Mouse (Mus musculus): Measurements from ENCODE around the gene Pafah1b2. TPM values are rescaled to one million over a fixed set of nuclear protein-coding genes. Genes with fewer than 3 reads are reported as not detected.
A peak's percentile ranks its signal among the peaks of the same experiment; 100 is the strongest.

Pafah1b2 gene
- polyA plus RNA-seq, 1 experiment from 2014 or later: 177 TPM

DNA sequence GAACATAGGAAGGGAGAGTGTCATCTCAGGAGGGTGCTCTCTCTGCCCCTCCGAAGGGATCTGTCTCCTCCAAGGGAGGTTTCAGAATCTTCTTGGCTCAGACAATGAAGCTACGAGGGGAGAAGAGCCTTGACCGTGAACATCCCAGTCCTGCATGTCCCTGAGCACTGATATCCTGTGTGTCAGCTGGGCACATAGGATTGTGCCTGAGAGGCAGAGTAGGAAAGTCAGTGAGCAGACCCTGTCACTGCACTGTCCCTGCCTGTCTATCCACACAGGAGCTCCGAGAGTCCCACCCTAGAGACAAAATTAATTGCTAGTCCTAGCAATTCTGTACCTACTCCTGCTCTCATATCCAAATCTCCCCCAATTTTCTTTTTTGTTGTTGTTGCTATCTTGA lies 60.4 kb downstream of the Pafah1b2 start:
- 93% methylated on average over 4 of the region's 4 CpGs for WGBS
- peaks cover 14% of the 10 kb centered on the region for H3K4me1 ChIP-seq (ENCODE audit: control insufficient read depth, insufficient read depth, low read length)

DNA sequence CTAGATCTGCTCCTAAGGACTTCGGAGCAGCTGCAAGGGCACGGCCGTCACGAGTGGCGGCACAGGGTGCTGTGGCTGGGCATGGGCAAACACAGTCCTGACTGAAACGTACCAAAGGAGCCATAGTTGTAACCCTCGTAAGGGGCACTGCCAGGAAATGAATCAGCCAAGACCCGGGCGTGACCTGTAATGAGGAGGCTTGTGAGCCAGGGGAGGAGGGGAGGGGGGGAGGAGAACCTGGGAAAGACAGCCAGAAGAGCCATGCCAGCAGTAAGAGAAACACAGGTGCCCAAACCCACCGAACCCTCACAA lies 65.7 kb downstream of the Pafah1b2 start:
- Histone ChIP-seq H3K27me3 (ENCODE audit: control insufficient read depth, insufficient read depth, low read length) (no peaks in the 10 kb centered on the region), H3K27ac (ENCODE audit: low read length) (no peak overlapping the region), H3K9me3 (ENCODE audit: control insufficient read depth, low read depth, low read length) (no peaks in the 10 kb centered on the region), H3K4me3 (ENCODE audit: low read depth, low read length) (no peak overlapping the region), H3K9ac (replicated peaks; ENCODE audit: low read depth, low read length) (no peak overlapping the region), H3K4me1 (ENCODE audit: control insufficient read depth, insufficient read depth, low read length) (no peaks in the 10 kb centered on the region), H3K36me3 (ENCODE audit: control insufficient read depth, insufficient read depth, low read length) (peaks cover 48% of the 10 kb centered on the region), H3K4me2 (replicated peaks; ENCODE audit: low read depth, low read length) (no peak overlapping the region)
- no peak for ATAC-seq (ENCODE audit: insufficient number of reproducible peaks, insufficient read depth, low FRiP score, low read depth)
- 83% methylated on average over 10 of the region's 10 CpGs for WGBS

More for the DNA sequence above, 60.4 kb downstream of the Pafah1b2 start:
- H3K9ac ChIP-seq (replicated peaks; ENCODE audit: low read depth, low read length): no peak overlapping the region
- H3K36me3 ChIP-seq (ENCODE audit: control insufficient read depth, insufficient read depth, low read length): peaks cover 20% of the 10 kb centered on the region
- H3K4me2 ChIP-seq (replicated peaks; ENCODE audit: low read depth, low read length): no peak overlapping the region
- H3K27ac ChIP-seq (ENCODE audit: low read length): no peak overlapping the region
- H3K4me3 ChIP-seq (ENCODE audit: low read depth, low read length): no peak overlapping the region
- ATAC-seq (ENCODE audit: insufficient number of reproducible peaks, insufficient read depth, low FRiP score, low read depth): no peak
- no peaks in the 10 kb centered on the region for H3K9me3 ChIP-seq (ENCODE audit: control insufficient read depth, low read depth, low read length)
- H3K27me3 ChIP-seq (ENCODE audit: control insufficient read depth, insufficient read depth, low read length): no peaks in the 10 kb centered on the region

DNA sequence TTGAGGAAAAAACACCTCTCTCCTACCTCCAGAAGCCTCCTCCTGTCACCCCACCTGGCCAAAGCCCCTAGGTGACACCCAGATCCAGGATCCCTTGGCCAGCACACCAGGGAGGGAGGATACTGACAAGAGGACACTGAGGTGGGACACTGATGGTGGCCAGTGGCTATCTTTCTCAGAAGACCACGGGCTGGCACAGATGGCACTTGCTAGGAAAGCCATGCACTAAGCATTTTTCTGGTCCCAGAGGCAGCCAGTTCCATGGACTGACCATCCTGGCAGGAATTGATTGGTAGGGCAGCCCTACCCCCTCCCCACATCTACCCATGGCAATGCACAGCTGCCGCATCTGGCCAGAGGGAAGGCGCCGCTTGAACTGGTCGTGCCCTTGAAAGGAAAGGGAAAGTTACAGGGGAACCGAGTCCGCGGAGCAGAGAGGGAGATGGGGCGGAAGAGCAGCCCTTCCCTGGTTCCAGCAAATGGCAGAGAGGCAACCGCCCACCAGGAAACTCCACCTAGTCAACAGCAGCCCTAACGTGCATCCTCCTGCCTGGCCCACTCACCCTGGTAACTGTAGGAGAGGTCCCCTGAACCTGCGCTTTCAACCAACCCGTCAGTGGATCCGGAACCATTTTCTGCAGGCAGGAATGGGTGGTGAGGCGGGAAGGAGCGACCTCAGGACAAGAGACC lies 66.2 kb downstream of the Pafah1b2 start:
- 87% methylated on average over 16 of the region's 16 CpGs for WGBS
- Histone ChIP-seq H3K4me3 (ENCODE audit: low read depth, low read length) (no peak overlapping the region), H3K4me1 (ENCODE audit: control insufficient read depth, insufficient read depth, low read length) (no peaks in the 10 kb centered on the region), H3K9ac (replicated peaks; ENCODE audit: low read depth, low read length) (no peak overlapping the region), H3K27me3 (ENCODE audit: control insufficient read depth, insufficient read depth, low read length) (no peaks in the 10 kb centered on the region), H3K36me3 (ENCODE audit: control insufficient read depth, insufficient read depth, low read length) (peaks cover 48% of the 10 kb centered on the region), H3K4me2 (replicated peaks; ENCODE audit: low read depth, low read length) (no peak overlapping the region), H3K9me3 (ENCODE audit: control insufficient read depth, low read depth, low read length) (no peaks in the 10 kb centered on the region), H3K27ac (ENCODE audit: low read length) (no peak overlapping the region)
- no peak for ATAC-seq (ENCODE audit: insufficient number of reproducible peaks, insufficient read depth, low FRiP score, low read depth)

DNA sequence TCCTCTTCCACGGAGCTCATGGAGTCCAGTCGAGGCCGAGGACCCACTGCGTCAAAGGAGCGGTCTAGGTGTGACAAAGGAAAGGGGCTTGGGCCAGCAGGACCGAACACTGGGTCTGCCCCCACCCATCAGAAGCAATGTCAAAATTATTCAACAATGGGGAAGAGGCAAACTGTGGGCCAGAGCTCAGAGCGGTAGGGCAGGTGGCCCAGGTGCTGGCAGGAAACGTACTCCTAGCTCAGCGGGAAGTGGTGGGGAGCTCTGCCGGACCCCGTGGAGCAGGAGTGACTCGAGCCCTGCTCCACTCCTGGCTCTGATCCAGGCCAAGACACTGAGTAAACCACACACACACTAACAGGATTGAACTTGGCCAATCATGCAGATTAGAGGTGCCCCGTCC lies 66.8 kb downstream of the Pafah1b2 start:
- Histone ChIP-seq H3K27ac (ENCODE audit: low read length) (no peak overlapping the region), H3K27me3 (ENCODE audit: control insufficient read depth, insufficient read depth, low read length) (no peaks in the 10 kb centered on the region), H3K9me3 (ENCODE audit: control insufficient read depth, low read depth, low read length) (no peaks in the 10 kb centered on the region), H3K4me2 (replicated peaks; ENCODE audit: low read depth, low read length) (no peak overlapping the region), H3K4me3 (ENCODE audit: low read depth, low read length) (no peak overlapping the region), H3K9ac (replicated peaks; ENCODE audit: low read depth, low read length) (no peak overlapping the region), H3K4me1 (ENCODE audit: control insufficient read depth, insufficient read depth, low read length) (no peaks in the 10 kb centered on the region), H3K36me3 (ENCODE audit: control insufficient read depth, insufficient read depth, low read length) (peaks cover 53% of the 10 kb centered on the region)
- ATAC-seq (ENCODE audit: insufficient number of reproducible peaks, insufficient read depth, low FRiP score, low read depth): no peak
- 84% methylated on average over 13 of the region's 13 CpGs for WGBS

DNA sequence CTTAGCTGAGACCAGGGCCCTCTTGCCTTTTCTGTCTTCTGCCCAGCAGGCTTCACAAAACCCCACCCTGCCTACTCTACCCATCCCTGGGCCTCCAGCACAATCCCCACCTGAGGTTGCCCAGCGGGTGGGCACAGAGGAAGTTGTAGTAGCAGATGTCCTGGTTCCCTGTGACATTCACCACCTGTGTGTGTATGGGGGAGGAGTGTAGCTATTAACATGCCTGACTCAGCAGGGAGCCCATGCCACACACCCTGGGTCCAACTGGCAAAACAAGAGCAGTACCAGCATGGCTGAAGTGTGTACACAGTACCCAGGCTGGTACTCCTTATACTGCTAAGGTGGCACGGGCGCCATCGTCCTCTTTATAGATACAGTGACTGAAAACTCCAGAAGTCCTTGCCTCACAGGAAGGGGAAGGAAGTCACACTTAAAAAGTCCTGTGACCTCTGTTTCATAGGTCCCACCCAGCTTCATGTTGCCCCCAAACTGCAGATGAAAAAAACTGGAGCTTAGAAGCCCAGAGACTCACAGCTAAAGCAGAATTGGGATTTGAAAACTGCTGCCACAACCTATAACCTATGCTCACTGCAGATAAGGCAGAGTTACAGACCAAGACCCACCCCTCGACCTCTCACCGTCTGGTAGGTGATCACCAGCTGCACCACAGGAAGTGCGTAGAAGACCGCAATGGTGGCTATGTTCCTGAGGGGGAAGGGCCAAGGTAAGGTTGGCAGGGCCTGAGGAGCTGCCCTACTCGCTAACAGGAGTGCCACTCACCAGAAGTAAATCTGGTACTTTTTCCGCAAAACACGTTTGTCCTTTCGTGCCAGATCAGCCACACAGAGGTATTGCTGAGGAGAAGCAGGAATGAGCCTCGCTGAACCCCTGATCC lies 67.7 kb downstream of the Pafah1b2 start:
- peaks cover 51% of the 10 kb centered on the region for H3K36me3 ChIP-seq (ENCODE audit: control insufficient read depth, insufficient read depth, low read length)
- H3K9me3 ChIP-seq (ENCODE audit: control insufficient read depth, low read depth, low read length): no peaks in the 10 kb centered on the region
- H3K4me3 ChIP-seq (ENCODE audit: low read depth, low read length): no peak overlapping the region
- ATAC-seq (ENCODE audit: insufficient number of reproducible peaks, insufficient read depth, low FRiP score, low read depth): no peak
- 84% methylated on average over 13 of the region's 13 CpGs for WGBS
- no peak overlapping the region for H3K9ac ChIP-seq (replicated peaks; ENCODE audit: low read depth, low read length)
- H3K4me2 ChIP-seq (replicated peaks; ENCODE audit: low read depth, low read length): no peak overlapping the region
- H3K4me1 ChIP-seq (ENCODE audit: control insufficient read depth, insufficient read depth, low read length): no peaks in the 10 kb centered on the region
- H3K27ac ChIP-seq (ENCODE audit: low read length): no peak overlapping the region
- no peaks in the 10 kb centered on the region for H3K27me3 ChIP-seq (ENCODE audit: control insufficient read depth, insufficient read depth, low read length)

DNA sequence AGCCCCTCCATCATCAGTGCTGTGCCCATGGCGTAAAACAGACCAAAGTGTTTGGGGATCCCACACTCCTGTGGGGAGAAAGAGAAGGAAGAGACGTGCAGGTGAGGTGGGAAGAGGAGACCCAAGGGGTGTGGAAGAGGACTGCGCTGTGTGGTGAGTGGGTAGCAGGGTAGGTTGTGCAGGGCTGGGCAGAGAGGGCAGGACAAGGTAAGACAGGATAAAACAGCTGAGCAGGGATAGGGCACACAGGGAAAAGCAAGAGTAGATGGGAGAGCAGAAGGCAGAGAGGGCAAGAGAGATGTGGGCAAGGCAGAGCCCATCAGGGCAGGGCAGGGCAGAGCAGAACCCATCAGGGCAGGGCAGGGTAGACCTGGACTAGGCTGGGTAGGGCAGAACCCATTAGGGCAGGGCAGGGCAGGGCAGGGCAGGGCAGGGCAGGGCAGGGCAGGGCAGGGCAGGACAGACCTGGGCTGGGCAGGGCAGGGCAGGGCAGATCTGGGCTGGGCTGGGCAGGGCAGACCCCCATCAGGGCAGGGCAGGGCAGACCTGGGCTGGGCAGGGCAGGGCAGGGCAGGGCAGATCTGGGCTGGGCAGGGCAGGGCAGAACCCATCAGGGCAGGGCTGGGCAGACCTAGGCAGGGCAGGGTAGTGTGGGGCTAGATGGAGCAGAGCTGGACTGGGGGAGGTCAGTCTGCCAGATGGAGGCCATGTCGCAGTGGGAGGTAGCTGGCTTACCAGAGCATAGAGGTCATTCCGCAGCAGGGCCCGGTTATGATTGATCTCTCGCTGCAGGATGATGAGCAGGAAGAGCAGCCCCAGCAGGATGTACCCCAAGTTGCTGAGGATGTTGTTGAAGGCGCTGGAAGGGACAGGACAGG lies 68.6 kb downstream of the Pafah1b2 start:
- H3K9ac ChIP-seq (replicated peaks; ENCODE audit: low read depth, low read length): no peak overlapping the region
- H3K4me3 ChIP-seq (ENCODE audit: low read depth, low read length): no peak overlapping the region
- no peak overlapping the region for H3K27ac ChIP-seq (ENCODE audit: low read length)
- no peak overlapping the region for H3K4me2 ChIP-seq (replicated peaks; ENCODE audit: low read depth, low read length)
- peaks cover 53% of the 10 kb centered on the region for H3K36me3 ChIP-seq (ENCODE audit: control insufficient read depth, insufficient read depth, low read length)
- H3K27me3 ChIP-seq (ENCODE audit: control insufficient read depth, insufficient read depth, low read length): no peaks in the 10 kb centered on the region
- 86% methylated on average over 8 of the region's 8 CpGs for WGBS
- no peaks in the 10 kb centered on the region for H3K9me3 ChIP-seq (ENCODE audit: control insufficient read depth, low read depth, low read length)
- no peaks in the 10 kb centered on the region for H3K4me1 ChIP-seq (ENCODE audit: control insufficient read depth, insufficient read depth, low read length)
- ATAC-seq (ENCODE audit: insufficient number of reproducible peaks, insufficient read depth, low FRiP score, low read depth): peak; percentile 33; the same call in 1 of the 2 replicates

DNA sequence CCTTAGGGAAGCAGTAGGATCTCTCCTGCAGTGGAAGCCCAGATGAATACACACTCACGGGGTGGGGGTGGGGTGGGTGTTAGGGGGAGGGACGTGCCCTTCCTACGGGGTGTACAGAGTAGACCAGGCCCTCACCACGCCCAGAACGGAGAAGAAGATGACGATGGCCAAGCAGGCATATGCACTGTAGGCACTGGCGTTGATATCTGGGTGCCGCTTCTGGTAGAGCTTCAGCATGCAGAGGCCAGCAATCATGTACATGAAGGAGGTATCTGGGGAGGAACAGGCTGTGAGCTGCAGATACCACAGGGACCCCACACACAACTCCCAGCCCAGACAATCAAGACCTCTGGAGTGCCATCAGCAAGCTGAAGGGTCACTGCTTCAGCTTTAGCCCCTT lies 69.6 kb downstream of the Pafah1b2 start:
- H3K4me1 ChIP-seq (ENCODE audit: control insufficient read depth, insufficient read depth, low read length): no peaks in the 10 kb centered on the region
- no peak overlapping the region for H3K4me2 ChIP-seq (replicated peaks; ENCODE audit: low read depth, low read length)
- no peak overlapping the region for H3K4me3 ChIP-seq (ENCODE audit: low read depth, low read length)
- WGBS: 87% methylated on average over 8 of the region's 8 CpGs
- H3K9ac ChIP-seq (replicated peaks; ENCODE audit: low read depth, low read length): no peak overlapping the region
- peaks cover 53% of the 10 kb centered on the region for H3K36me3 ChIP-seq (ENCODE audit: control insufficient read depth, insufficient read depth, low read length)
- ATAC-seq (ENCODE audit: insufficient number of reproducible peaks, insufficient read depth, low FRiP score, low read depth): 0 out of 2 replicates have a peak, but pooled peaks have one; percentile 7
- H3K27me3 ChIP-seq (ENCODE audit: control insufficient read depth, insufficient read depth, low read length): no peaks in the 10 kb centered on the region
- no peak overlapping the region for H3K27ac ChIP-seq (ENCODE audit: low read length)
- H3K9me3 ChIP-seq (ENCODE audit: control insufficient read depth, low read depth, low read length): no peaks in the 10 kb centered on the region

DNA sequence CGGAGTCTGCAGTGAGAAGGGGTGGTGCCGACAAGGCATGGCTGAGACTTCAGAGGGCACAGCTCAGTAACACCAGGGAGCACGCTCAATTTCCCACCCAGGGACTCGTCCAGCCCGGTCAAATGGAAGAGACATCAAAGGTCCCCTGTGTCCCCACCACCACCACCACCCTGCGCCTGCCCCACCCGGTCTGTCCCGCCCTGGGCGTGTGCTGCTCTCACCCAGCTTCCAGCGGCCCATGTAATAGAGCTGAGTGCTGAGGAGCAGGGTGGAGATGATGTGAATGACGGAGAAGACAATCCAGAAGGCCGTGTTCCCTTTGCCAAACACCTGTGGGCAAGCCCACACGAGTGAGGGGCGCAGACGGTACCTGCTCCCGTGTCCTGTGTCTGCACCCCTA lies 70.0 kb downstream of the Pafah1b2 start:
- Histone ChIP-seq H3K4me3 (ENCODE audit: low read depth, low read length) (no peak overlapping the region), H3K4me2 (replicated peaks; ENCODE audit: low read depth, low read length) (no peak overlapping the region), H3K27ac (ENCODE audit: low read length) (no peak overlapping the region), H3K4me1 (ENCODE audit: control insufficient read depth, insufficient read depth, low read length) (no peaks in the 10 kb centered on the region), H3K9ac (replicated peaks; ENCODE audit: low read depth, low read length) (no peak overlapping the region), H3K27me3 (ENCODE audit: control insufficient read depth, insufficient read depth, low read length) (no peaks in the 10 kb centered on the region), H3K9me3 (ENCODE audit: control insufficient read depth, low read depth, low read length) (no peaks in the 10 kb centered on the region), H3K36me3 (ENCODE audit: control insufficient read depth, insufficient read depth, low read length) (peaks cover 48% of the 10 kb centered on the region)
- ATAC-seq (ENCODE audit: insufficient number of reproducible peaks, insufficient read depth, low FRiP score, low read depth): 0 out of 2 replicates have a peak, but pooled peaks have one; percentile 1
- 74% methylated on average over 16 of the region's 16 CpGs for WGBS

All from stomach, embryonic 14.5 days (tissue).